Mouse (Mus musculus) ES-E14 (cell line): ENCODE data around the gene Gtf2b. TPM values are rescaled to one million over a fixed set of nuclear protein-coding genes. Genes with fewer than 3 reads are reported as not detected.

ENCODE experiments used
- DNase-seq: peaks from one replicate; pipeline ENCODE4 v3.0.0-alpha.2; 2013; ENCODE audit warnings: low read depth, low spot score
- H3K27ac ChIP-seq: 2 replicates; pipeline ENCODE4 v1.5.1; 2012; ENCODE audit warnings: low read depth, mild to moderate bottlenecking, low read length, moderate library complexity, mixed read lengths; ENCODE audit not compliant: poor library complexity, insufficient read depth, severe bottlenecking
- H3K36me3 ChIP-seq: 2 replicates; pipeline ENCODE4 v1.6.1; 2012; ENCODE audit warnings: mild to moderate bottlenecking, low read length, moderate library complexity, mixed read lengths; ENCODE audit not compliant: control insufficient read depth, poor library complexity, insufficient read depth, severe bottlenecking
- H3K4me1 ChIP-seq, 2 experiments: fragments of 150-350 bp in 1 of 2; sonication (generic) in 1 of 2; 2 replicates each; pipeline ENCODE4 v1.6.1; 2012; ENCODE audit warnings: low read length in 2 of 2, mild to moderate bottlenecking in 1 of 2, mixed read lengths in 1 of 2; ENCODE audit not compliant: control insufficient read depth in 2 of 2, insufficient read depth in 2 of 2, poor library complexity in 1 of 2
- H3K4me3 ChIP-seq, 2 experiments: fragments of 150-350 bp in 1 of 2; sonication (generic) in 1 of 2; 2 replicates each; pipeline ENCODE4 v1.5.1; 2012; ENCODE audit warnings: low read length in 2 of 2, low read depth in 1 of 2, mild to moderate bottlenecking in 1 of 2, mixed read lengths in 1 of 2; ENCODE audit not compliant: insufficient read depth in 1 of 2, poor library complexity in 1 of 2, severe bottlenecking in 1 of 2
- H3K9ac ChIP-seq: 2 replicates; pipeline ENCODE4 v1.6.1; 2012; ENCODE audit warnings: low read depth, mild to moderate bottlenecking, low read length, mixed read lengths; ENCODE audit not compliant: poor library complexity, insufficient read depth, severe bottlenecking
- H3K9me3 ChIP-seq: fragments of 150-350 bp; sonication (generic); 2 replicates; pipeline ENCODE4 v1.6.1; 2012; ENCODE audit warnings: low read depth, mild to moderate bottlenecking, low read length; ENCODE audit not compliant: control insufficient read depth, insufficient read depth
- CHD2 ChIP-seq: IDR thresholded peaks from 2 replicates; pipeline ENCODE4 v1.6.1; 2014; ENCODE audit warnings: mild to moderate bottlenecking, low read depth, low read length, inconsistent platforms
- HCFC1 ChIP-seq: IDR thresholded peaks from 2 replicates; pipeline ENCODE4 v1.6.1; 2012; ENCODE audit warnings: low read length, inconsistent platforms, borderline replicate concordance; ENCODE audit not compliant: insufficient read depth
- MAFK ChIP-seq: IDR thresholded peaks from 2 replicates; pipeline ENCODE4 v1.6.1; 2014; ENCODE audit warnings: mild to moderate bottlenecking, low read depth, low read length, inconsistent platforms; ENCODE audit not compliant: insufficient read depth
- ZC3H11A ChIP-seq: IDR thresholded peaks from 2 replicates; pipeline ENCODE4 v1.6.1; 2012; ENCODE audit warnings: low read depth, mild to moderate bottlenecking, inconsistent platforms, low read length, borderline replicate concordance
- ZNF384 ChIP-seq: IDR thresholded peaks from 2 replicates; pipeline ENCODE4 v1.6.1; 2012; ENCODE audit warnings: low read depth, low read length, inconsistent platforms
- in situ Hi-C, 2 experiments: fragments of 600-800 bp; cut with MboI; formaldehyde crosslinking; loops; one replicate each; pipeline ENCODE4 v1.15.1; 2025; ENCODE audit warnings: low sequenced_read_pairs in 2 of 2, inconsistent platforms in 1 of 2; ENCODE audit not compliant: unreplicated experiment in 2 of 2
- total RNA-seq: library from RNA; depleted of rRNA; stranded (reverse); fragments of 300-350 nt; gene quantifications from 2 replicates; pipeline ENCODE4 v1.2.3, GENCODE M21; 2012

Gene Gtf2b
- total RNA-seq, 1 experiment: 45.6 TPM

DNA sequence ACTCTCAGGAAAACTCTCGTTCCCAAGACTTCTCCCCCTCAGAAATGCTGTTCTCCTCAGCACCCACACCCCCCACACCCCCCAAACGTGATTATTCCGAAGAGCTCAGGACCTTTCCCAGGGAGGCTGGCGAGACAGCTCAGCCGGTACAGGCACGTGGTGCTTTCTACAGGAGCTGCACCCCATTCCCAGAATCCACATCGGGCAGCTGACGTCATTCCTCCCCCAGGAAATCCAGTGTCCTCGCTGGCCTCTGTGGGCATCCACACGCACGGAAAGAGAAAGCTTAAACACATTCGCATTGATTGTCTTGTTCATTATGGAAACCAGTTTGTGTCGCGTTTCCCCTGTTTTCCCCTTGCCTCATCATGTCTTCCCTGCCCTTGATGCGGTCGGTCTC is 15.7 kb upstream of the Gtf2b start:
- no peak overlapping the region for H3K9ac ChIP-seq
- H3K27ac ChIP-seq: no peak overlapping the region
- TF ChIP-seq CHD2: no peak
- no peak for TF ChIP-seq MAFK
- no peak for TF ChIP-seq HCFC1
- TF ChIP-seq ZNF384: no peak
- no peaks in the 10 kb centered on the region for H3K9me3 ChIP-seq
- no peak overlapping the region for H3K4me3 ChIP-seq
- in situ Hi-C loops: loop anchor here in 1 of 2 experiments (10.0 kb wide), 1 partner anchor 254 kb away; the partner anchor contains the start of gene Gbp5
- no peaks in the 10 kb centered on the region; the same call in 1 of the 2 replicates for H3K36me3 ChIP-seq
- no peak for DNase-seq
- H3K4me1 ChIP-seq: peaks cover 0 to 6% of the 10 kb centered on the region in 2 experiments; a peak in 1 of 4 replicates

- H3K9ac ChIP-seq: no peak overlapping the region
- no peak overlapping the region for H3K27ac ChIP-seq
- in situ Hi-C loops: no loop called here
- no peak for DNase-seq
- no peak for TF ChIP-seq ZC3H11A
- TF ChIP-seq MAFK: no peak
- no peak for TF ChIP-seq HCFC1
- no peak for TF ChIP-seq CHD2
- TF ChIP-seq ZNF384: no peak
- no peaks in the 10 kb centered on the region for H3K9me3 ChIP-seq
- H3K4me3 ChIP-seq: no peak overlapping the region
- peaks cover 0 to 4% of the 10 kb centered on the region in 2 experiments; a peak in 2 of 4 replicates for H3K4me1 ChIP-seq
- no peaks in the 10 kb centered on the region for H3K36me3 ChIP-seq
These were observed 9.5 kb upstream of the Gtf2b start for GRCm38 (mm10) chr3:142755132-142755867.

DNA sequence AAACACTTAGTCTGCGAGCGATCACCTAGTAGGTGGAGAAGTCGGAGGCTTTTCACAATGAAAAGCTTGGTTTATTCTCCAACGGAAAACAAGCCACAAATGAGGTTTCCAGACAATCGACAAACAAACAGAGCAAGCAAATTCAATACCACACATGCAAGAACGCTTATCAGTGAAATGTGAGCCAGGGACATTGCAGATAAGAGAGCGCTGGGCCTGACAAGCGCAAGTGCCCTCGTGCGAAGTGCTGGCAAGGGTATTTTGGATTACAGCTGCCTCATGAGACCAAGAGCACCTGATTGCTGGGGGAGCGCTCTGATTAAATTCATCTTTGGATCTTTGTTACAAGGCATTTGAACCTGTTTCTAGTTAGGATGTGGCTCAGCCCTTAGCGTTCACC is 7.0 kb upstream of the Gtf2b start:
- peaks cover 5% of the 10 kb centered on the region in 2 experiments; a peak in 3 of 4 replicates for H3K4me1 ChIP-seq
- H3K9ac ChIP-seq: no peak overlapping the region
- in situ Hi-C loops: no loop called here
- no peaks in the 10 kb centered on the region for H3K36me3 ChIP-seq
- DNase-seq: no peak
- no peaks in the 10 kb centered on the region for H3K9me3 ChIP-seq
- no peak overlapping the region for H3K4me3 ChIP-seq
- TF ChIP-seq ZNF384: no peak
- no peak overlapping the region for H3K27ac ChIP-seq

DNA sequence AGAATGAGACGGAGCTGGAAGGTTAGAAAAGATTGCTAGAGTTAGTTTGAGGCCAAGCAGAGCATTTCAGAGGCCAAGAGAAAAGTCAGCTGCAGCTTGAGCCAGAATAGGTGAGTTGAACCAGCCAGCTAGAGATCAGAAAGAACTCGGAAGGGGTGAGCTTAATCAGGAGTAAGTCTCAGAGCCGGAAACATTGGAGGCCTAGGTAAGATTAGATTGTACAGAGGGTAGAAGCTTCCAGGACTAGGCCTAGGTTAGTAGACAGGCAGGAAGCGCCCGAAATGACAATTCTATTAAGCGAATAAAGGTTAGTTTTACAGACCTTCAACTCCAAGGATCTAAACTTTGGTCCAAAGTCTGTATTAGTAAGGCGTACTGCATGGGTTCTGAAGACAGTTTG is 6.3 kb upstream of the Gtf2b start:
- TF ChIP-seq CHD2 (no peak), HCFC1 (no peak), ZNF384 (no peak), MAFK (no peak), ZC3H11A (no peak)
- H3K9ac ChIP-seq: no peak overlapping the region
- no peak overlapping the region for H3K4me3 ChIP-seq
- peaks cover 5 to 6% of the 10 kb centered on the region in 2 experiments; a peak in 3 of 4 replicates for H3K4me1 ChIP-seq
- H3K36me3 ChIP-seq: no peaks in the 10 kb centered on the region
- DNase-seq: no peak
- no peaks in the 10 kb centered on the region for H3K9me3 ChIP-seq
- no peak overlapping the region for H3K27ac ChIP-seq
- in situ Hi-C loops: no loop called here

- TF ChIP-seq CHD2 (no peak), HCFC1 (no peak), ZNF384 (peak; percentile 80), ZC3H11A (no peak), MAFK (no peak)
These were observed 4.5 kb upstream of the Gtf2b start for GRCm38 (mm10) chr3:142760356-142760755.

More at GRCm38 (mm10) chr3:142760356-142760755, 4.5 kb upstream of the Gtf2b start:
- H3K4me3 ChIP-seq: no peak overlapping the region
- H3K9ac ChIP-seq: no peak overlapping the region
- no peaks in the 10 kb centered on the region for H3K36me3 ChIP-seq
- no peaks in the 10 kb centered on the region for H3K9me3 ChIP-seq
- H3K27ac ChIP-seq: no peak overlapping the region
- peaks cover 5 to 6% of the 10 kb centered on the region in 2 experiments; a peak in 3 of 4 replicates for H3K4me1 ChIP-seq
- peak; percentile 25 for DNase-seq
- in situ Hi-C loops: no loop called here
